Mouse (Mus musculus) liver, embryonic 16.5 days (tissue): ENCODE data around the gene Gm10638. TPM values are rescaled to one million over a fixed set of nuclear protein-coding genes. Genes with fewer than 3 reads are reported as not detected.

Experiments
- ATAC-seq: fragments of 200-750 bp; cut with Nextera tagmentation; 2 replicates; pipeline ENCODE4 v1.8.0; 2017; ENCODE audit warnings: low read depth, mild to moderate bottlenecking, moderate number of reproducible peaks, moderate library complexity
- H3K27ac ChIP-seq: fragments of 300-500 bp; sonication (generic); 2 replicates; pipeline ENCODE4 v1.5.1; 2014; ENCODE audit warnings: mild to moderate bottlenecking, low read length
- H3K27me3 ChIP-seq: fragments of 300-500 bp; sonication (generic); 2 replicates; pipeline ENCODE4 v1.6.1; 2014; ENCODE audit warnings: low read depth, low read length, mixed read lengths; ENCODE audit not compliant: control insufficient read depth, insufficient read depth
- H3K36me3 ChIP-seq: fragments of 300-500 bp; sonication (generic); 2 replicates; pipeline ENCODE4 v1.6.1; 2014; ENCODE audit warnings: mild to moderate bottlenecking; ENCODE audit not compliant: control insufficient read depth, insufficient read depth
- H3K4me1 ChIP-seq: fragments of 300-500 bp; sonication (generic); 2 replicates; pipeline ENCODE4 v1.6.1; 2014; ENCODE audit warnings: low read depth, low read length, mixed read lengths; ENCODE audit not compliant: control insufficient read depth
- H3K4me2 ChIP-seq: fragments of 300-500 bp; sonication (generic); 2 replicates; pipeline ENCODE4 v1.6.1; 2014; ENCODE audit warnings: low read depth, low read length, mixed read lengths
- H3K4me3 ChIP-seq: fragments of 300-500 bp; sonication (generic); 2 replicates; pipeline ENCODE4 v1.5.1; 2014; ENCODE audit warnings: low read depth, mild to moderate bottlenecking, low read length
- H3K9ac ChIP-seq: fragments of 300-500 bp; sonication (generic); 2 replicates; pipeline ENCODE4 v1.6.1; 2014; ENCODE audit warnings: low read depth, low read length
- H3K9me3 ChIP-seq: fragments of 300-500 bp; sonication (generic); replicated peaks from 2 replicates; pipeline ENCODE4 v1.6.1; 2016; ENCODE audit warnings: low read length; ENCODE audit not compliant: control insufficient read depth
- WGBS: fragments of 180-500 bp; shearing (Covaris S2); extraction: QIAGEN DNeasy Blood & Tissue Kit; methylation state at CpG from one replicate; pipeline ENCODE4 v1.1.7; 2014; ENCODE audit not compliant: insufficient replicate concordance; 5-methylcytosine and 5-hydroxymethylcytosine counted together
- polyA plus RNA-seq: library from polyadenylated mRNA; unstranded; fragments of >200 nt; fragmentation: Nextera tagmentation; extraction: Ambion mirVana; gene quantifications from 2 replicates; pipeline ENCODE4 v1.2.1, GENCODE M21; 2015

The Gm10638 gene
- polyA plus RNA-seq, 1 experiment from 2014 or later = 0.80 TPM

DNA sequence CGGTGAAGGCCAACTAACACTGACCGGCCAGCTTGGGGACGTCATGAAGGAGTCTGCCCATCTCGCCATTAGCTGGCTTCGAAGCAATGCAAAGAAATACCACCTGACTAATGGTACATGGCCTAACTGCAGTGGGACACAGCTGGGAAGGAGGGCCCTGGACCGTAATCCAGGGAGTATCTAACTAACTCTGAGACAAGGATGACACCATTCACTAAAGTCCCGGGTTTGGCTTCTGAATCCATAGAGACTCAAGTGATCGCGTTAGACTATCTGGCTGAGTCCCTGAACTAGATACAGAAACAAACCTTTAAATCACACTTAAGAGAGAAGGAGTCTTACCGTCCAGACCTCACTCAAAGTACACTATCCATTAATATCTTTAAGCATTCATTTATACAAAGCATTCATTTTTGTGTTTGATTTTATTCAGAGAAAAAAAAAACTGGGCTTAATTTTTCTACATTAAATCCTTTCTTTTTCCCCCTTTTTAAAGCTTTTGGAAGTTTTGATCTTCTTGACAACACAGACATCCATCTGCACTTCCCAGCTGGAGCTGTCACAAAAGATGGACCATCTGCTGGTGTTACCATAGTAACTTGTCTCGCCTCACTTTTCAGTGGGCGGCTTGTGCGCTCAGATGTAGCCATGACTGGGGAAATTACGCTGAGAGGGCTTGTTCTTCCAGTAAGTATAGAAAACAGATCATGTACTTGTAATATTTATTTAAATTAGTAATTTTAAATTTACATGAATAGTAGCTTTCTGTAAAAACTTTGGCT lies 31.9 kb upstream of the Gm10638 start:
- H3K4me1 ChIP-seq = peaks cover 14% of the 10 kb centered on the region
- ATAC-seq = no peak
- no peak overlapping the region for H3K27ac ChIP-seq
- 90% methylated on average over 14 of the region's 14 CpGs for WGBS
- H3K9ac ChIP-seq = no peak overlapping the region
- H3K27me3 ChIP-seq = no peaks in the 10 kb centered on the region
- no peaks in the 10 kb centered on the region for H3K9me3 ChIP-seq
- H3K36me3 ChIP-seq = peaks cover 4% of the 10 kb centered on the region
- H3K4me2 ChIP-seq = no peak overlapping the region
- no peak overlapping the region for H3K4me3 ChIP-seq

GRCm38 (mm10) chr8:86718332-86718994 lies 27.0 kb upstream of the Gm10638 start:
- 79% methylated on average over 2 of the region's 2 CpGs for WGBS
- no peak for ATAC-seq
- Histone ChIP-seq H3K4me1 (no peaks in the 10 kb centered on the region), H3K27ac (no peak overlapping the region), H3K36me3 (peaks cover 10% of the 10 kb centered on the region), H3K4me2 (no peak overlapping the region), H3K9ac (no peak overlapping the region), H3K27me3 (no peaks in the 10 kb centered on the region), H3K9me3 (no peaks in the 10 kb centered on the region), H3K4me3 (no peak overlapping the region)

DNA sequence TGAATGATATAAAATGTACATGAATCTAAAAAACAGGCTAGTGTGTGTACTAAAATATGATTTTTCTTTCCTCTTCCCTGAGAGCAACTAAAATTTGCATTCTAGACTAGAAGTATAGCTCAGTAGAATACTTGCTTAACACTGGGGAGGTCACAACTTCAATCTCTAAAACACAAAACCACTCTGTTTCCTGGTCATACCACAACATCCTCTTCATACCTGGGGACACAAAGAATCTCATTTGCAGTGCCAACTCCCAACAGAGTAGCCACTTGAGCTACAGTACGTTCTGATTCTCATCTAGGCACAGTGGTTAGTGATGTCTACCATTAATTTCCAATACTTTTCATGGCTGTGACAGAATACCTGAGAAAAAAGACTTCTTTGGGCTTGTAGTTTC lies 26.1 kb upstream of the Gm10638 start:
- Histone ChIP-seq H3K27me3 (no peaks in the 10 kb centered on the region), H3K4me3 (no peak overlapping the region), H3K9me3 (no peaks in the 10 kb centered on the region), H3K4me2 (no peak overlapping the region), H3K27ac (no peak overlapping the region), H3K9ac (no peak overlapping the region), H3K36me3 (peaks cover 10% of the 10 kb centered on the region), H3K4me1 (no peaks in the 10 kb centered on the region)
- WGBS = 47% methylated on average over 1 of the region's 1 CpGs
- ATAC-seq = no peak

GRCm38 (mm10) chr8:86720756-86721459 lies 24.6 kb upstream of the Gm10638 start:
- H3K36me3 ChIP-seq = peaks cover 10% of the 10 kb centered on the region
- no peaks in the 10 kb centered on the region for H3K9me3 ChIP-seq
- no peak overlapping the region for H3K27ac ChIP-seq
- no peak overlapping the region for H3K9ac ChIP-seq
- no peaks in the 10 kb centered on the region for H3K27me3 ChIP-seq
- H3K4me2 ChIP-seq = no peak overlapping the region
- H3K4me3 ChIP-seq = no peak overlapping the region
- no peak for ATAC-seq
- WGBS = 78% methylated on average over 6 of the region's 6 CpGs
- H3K4me1 ChIP-seq = no peaks in the 10 kb centered on the region

GRCm38 (mm10) chr8:86721490-86721889 lies 24.0 kb upstream of the Gm10638 start:
- Histone ChIP-seq H3K36me3 (peaks cover 6% of the 10 kb centered on the region; the same call in 1 of the 2 replicates), H3K27ac (no peak overlapping the region), H3K4me2 (no peak overlapping the region), H3K27me3 (no peaks in the 10 kb centered on the region), H3K4me1 (no peaks in the 10 kb centered on the region), H3K4me3 (no peak overlapping the region), H3K9ac (no peak overlapping the region), H3K9me3 (no peaks in the 10 kb centered on the region)
- WGBS = 71% methylated on average over 2 of the region's 2 CpGs
- no peak for ATAC-seq

- ATAC-seq = no peak
These were observed 18.5 kb upstream of the Gm10638 start for GRCm38 (mm10) chr8:86726959-86727358.

GRCm38 (mm10) chr8:86728224-86728950 lies 17.1 kb upstream of the Gm10638 start:
- Histone ChIP-seq H3K27me3 (no peaks in the 10 kb centered on the region), H3K9me3 (no peaks in the 10 kb centered on the region), H3K27ac (no peak overlapping the region), H3K4me2 (no peak overlapping the region), H3K4me1 (peaks cover 10% of the 10 kb centered on the region), H3K4me3 (no peak overlapping the region), H3K36me3 (peaks cover under 1% of the 10 kb centered on the region; the same call in 1 of the 2 replicates), H3K9ac (no peak overlapping the region)
- 75% methylated on average over 19 of the region's 19 CpGs for WGBS
- ATAC-seq = no peak

More at GRCm38 (mm10) chr8:86726959-86727358, 18.5 kb upstream of the Gm10638 start:
- H3K9ac ChIP-seq = no peak overlapping the region
- peaks cover 10% of the 10 kb centered on the region for H3K4me1 ChIP-seq
- WGBS = 66% methylated on average over 6 of the region's 6 CpGs
- peaks cover 4% of the 10 kb centered on the region; the same call in 1 of the 2 replicates for H3K36me3 ChIP-seq
- H3K27ac ChIP-seq = no peak overlapping the region
- no peaks in the 10 kb centered on the region for H3K27me3 ChIP-seq
- H3K4me2 ChIP-seq = no peak overlapping the region
- no peaks in the 10 kb centered on the region for H3K9me3 ChIP-seq
- H3K4me3 ChIP-seq = no peak overlapping the region

GRCm38 (mm10) chr8:86730303-86730702 lies 15.2 kb upstream of the Gm10638 start:
- Histone ChIP-seq H3K27me3 (no peaks in the 10 kb centered on the region), H3K36me3 (no peaks in the 10 kb centered on the region), H3K9ac (no peak overlapping the region), H3K4me3 (no peak overlapping the region), H3K4me2 (no peak overlapping the region), H3K27ac (no peak overlapping the region), H3K4me1 (peaks cover 18% of the 10 kb centered on the region), H3K9me3 (no peaks in the 10 kb centered on the region)
- WGBS = 56% methylated on average over 3 of the region's 3 CpGs
- no peak for ATAC-seq
